Mouse (Mus musculus) intestine, embryonic 14.5 days (tissue): ENCODE data around the gene Ddrgk1. TPM values are rescaled to one million over a fixed set of nuclear protein-coding genes. Genes with fewer than 3 reads are reported as not detected.

Experiments used
- polyA plus RNA-seq: library from polyadenylated mRNA; unstranded; fragments of >200 nt; fragmentation: Nextera tagmentation; extraction: Ambion mirVana; gene quantifications from 2 replicates; pipeline ENCODE4 v1.2.1, GENCODE M21; 2014

Ddrgk1 gene
- polyA plus RNA-seq, 1 experiment from 2014 or later = 67.9 TPM

Other genes with a start within 250 kb of the Ddrgk1 start
- 62.7 and 78.0 TPM in 2 replicates for gene Vps16, start 240.3 kb downstream of the Ddrgk1 start, polyA plus RNA-seq
- 10.1 and 11.7 TPM in 2 replicates for gene Pced1a, start 240.0 kb downstream of the Ddrgk1 start, polyA plus RNA-seq
- gene Ptpra, start 214.4 kb downstream of the Ddrgk1 start, polyA plus RNA-seq = 95.1 and 98.6 TPM in 2 replicates
- gene Mrps26, start 100.9 kb downstream of the Ddrgk1 start, polyA plus RNA-seq = 97.4 and 100 TPM in 2 replicates
- gene Oxt, start 88.5 kb downstream of the Ddrgk1 start, polyA plus RNA-seq = not detected in 2 replicates
- not detected in 2 replicates for gene Avp, start 82.1 kb downstream of the Ddrgk1 start, polyA plus RNA-seq
- 17.2 and 17.7 TPM in 2 replicates for gene Fastkd5, start 34.6 kb downstream of the Ddrgk1 start, polyA plus RNA-seq
- 15.9 and 17.2 TPM in 2 replicates for gene Ubox5, start 34.6 kb downstream of the Ddrgk1 start, polyA plus RNA-seq
- 4.0 and 5.2 TPM in 2 replicates for gene Lzts3, start 21.9 kb downstream of the Ddrgk1 start, polyA plus RNA-seq
- 86.7 and 95.7 TPM in 2 replicates for gene Itpa, start 3.0 kb upstream of the Ddrgk1 start, polyA plus RNA-seq
- 0.14 and 0.30 TPM in 2 replicates for gene Slc4a11, start 32.9 kb upstream of the Ddrgk1 start, polyA plus RNA-seq
- 33.3 and 34.7 TPM in 2 replicates for gene 4930402H24Rik, start 241.7 kb upstream of the Ddrgk1 start, polyA plus RNA-seq
- gene Atrn, start 241.8 kb upstream of the Ddrgk1 start, polyA plus RNA-seq = 8.4 and 8.5 TPM in 2 replicates